Mouse (Mus musculus) liver, embryonic 14.5 days (tissue): ENCODE results near the gene Lrrtm4. TPM values are rescaled to one million over a fixed set of nuclear protein-coding genes. Genes with fewer than 3 reads are reported as not detected.

Experiments
- ATAC-seq: fragments of 200-750 bp; cut with Nextera tagmentation; 2 replicates; pipeline ENCODE4 v1.8.0; 2017; ENCODE audit warnings: moderate number of reproducible peaks, mild to moderate bottlenecking, moderate library complexity; ENCODE audit not compliant: insufficient read depth
- DNase-seq, 3 experiments: peaks; one replicate each; pipeline ENCODE4 v3.0.0-alpha.2; 2012 to 2013; ENCODE audit warnings: low read depth in 3 of 3, low spot score in 3 of 3
- H3K27ac ChIP-seq: fragments of 300-500 bp; sonication (generic); 2 replicates; pipeline ENCODE4 v1.5.1; 2014; ENCODE audit warnings: moderate library complexity, mild to moderate bottlenecking, control low read depth, inconsistent platforms
- H3K27me3 ChIP-seq: fragments of 300-500 bp; sonication (generic); 2 replicates; pipeline ENCODE4 v1.6.1; 2014; ENCODE audit warnings: mild to moderate bottlenecking, low read length, moderate library complexity; ENCODE audit not compliant: control insufficient read depth, insufficient read depth
- H3K36me3 ChIP-seq: fragments of 300-500 bp; sonication (generic); replicated peaks from 2 replicates; pipeline ENCODE4 v1.6.1; 2014; ENCODE audit warnings: low read depth; ENCODE audit not compliant: control insufficient read depth, insufficient read depth
- H3K4me1 ChIP-seq, 2 experiments: fragments of 200-500 bp in 1 of 2; fragments of 300-500 bp in 1 of 2; sonication (generic) in 1 of 2; replicated peaks; 2 replicates each; pipeline ENCODE4 v1.6.1; 2012 to 2014; ENCODE audit warnings: antibody characterized with exemption in 1 of 2, inconsistent platforms in 1 of 2, low read length in 1 of 2; ENCODE audit not compliant: control insufficient read depth in 2 of 2, insufficient read depth in 2 of 2
- H3K4me2 ChIP-seq: fragments of 300-500 bp; sonication (generic); 2 replicates; pipeline ENCODE4 v1.6.1; 2014; ENCODE audit warnings: low read depth, mild to moderate bottlenecking, control low read depth, moderate library complexity
- H3K4me3 ChIP-seq, 2 experiments: fragments of 200-500 bp in 1 of 2; fragments of 300-500 bp in 1 of 2; sonication (generic) in 1 of 2; 2 replicates each; pipeline ENCODE4 v1.5.1; 2012 to 2014; ENCODE audit warnings: low read depth in 2 of 2, low read length in 2 of 2, mild to moderate bottlenecking in 2 of 2, control low read depth in 1 of 2, inconsistent platforms in 1 of 2, moderate library complexity in 1 of 2; ENCODE audit not compliant: insufficient read depth in 1 of 2
- H3K9ac ChIP-seq: fragments of 300-500 bp; sonication (generic); replicated peaks from 2 replicates; pipeline ENCODE4 v1.6.1; 2014; ENCODE audit warnings: mild to moderate bottlenecking, control low read depth, moderate library complexity
- H3K9me3 ChIP-seq: fragments of 300-500 bp; sonication (generic); 2 replicates; pipeline ENCODE4 v1.6.1; 2016; ENCODE audit warnings: low read length, mixed read lengths; ENCODE audit not compliant: control insufficient read depth
- CTCF ChIP-seq: IDR thresholded peaks from 2 replicates; pipeline ENCODE4 v1.5.1; 2016; ENCODE audit warnings: antibody characterized with exemption, low read depth, control low read depth
- EP300 ChIP-seq: IDR thresholded peaks from 2 replicates; pipeline ENCODE4 v1.6.1; 2016; ENCODE audit warnings: antibody characterized with exemption, low read depth
- WGBS: fragments of 180-500 bp; shearing (Covaris S2); extraction: QIAGEN DNeasy Blood & Tissue Kit; methylation state at CpG from one replicate; pipeline ENCODE4 v1.1.7; 2014; ENCODE audit not compliant: insufficient replicate concordance; 5-methylcytosine and 5-hydroxymethylcytosine counted together
- polyA plus RNA-seq, 2 experiments: library from polyadenylated mRNA; depleted of rRNA in 1 of 2; stranded (reverse) in 1 of 2; unstranded in 1 of 2; fragments of >200 nt; fragmentation: Nextera tagmentation in 1 of 2; extraction: Ambion mirVana in 1 of 2; gene quantifications; 2 replicates each; pipeline versions ENCODE4 v1.2.1 to v1.2.3; 2012 to 2014

The Lrrtm4 gene
- polyA plus RNA-seq, 2 experiments: 0.03 TPM; not detected in 1

DNA sequence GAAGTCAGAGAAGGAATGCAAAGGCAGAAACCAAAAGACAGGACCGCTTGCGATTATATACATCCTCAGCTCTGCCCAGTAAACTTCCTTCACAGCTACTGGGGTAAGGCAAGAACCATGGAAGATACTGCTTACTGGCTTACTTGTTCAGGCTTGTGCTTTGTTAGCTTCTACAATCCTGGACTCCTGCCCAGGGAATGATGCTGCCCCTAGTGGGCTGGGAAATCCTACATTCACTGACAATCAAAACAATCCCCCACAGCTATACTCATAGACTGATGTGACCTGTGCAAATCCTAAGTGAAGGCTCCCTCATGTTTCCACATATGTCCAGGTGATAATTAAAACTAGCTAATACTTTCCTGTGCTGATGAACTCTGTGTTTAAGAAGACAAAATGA lies 534.7 kb downstream of the Lrrtm4 start:
- WGBS: 75% methylated on average over 2 of the region's 2 CpGs
- H3K9me3 ChIP-seq: no peaks in the 10 kb centered on the region
- no peak for ATAC-seq

DNA sequence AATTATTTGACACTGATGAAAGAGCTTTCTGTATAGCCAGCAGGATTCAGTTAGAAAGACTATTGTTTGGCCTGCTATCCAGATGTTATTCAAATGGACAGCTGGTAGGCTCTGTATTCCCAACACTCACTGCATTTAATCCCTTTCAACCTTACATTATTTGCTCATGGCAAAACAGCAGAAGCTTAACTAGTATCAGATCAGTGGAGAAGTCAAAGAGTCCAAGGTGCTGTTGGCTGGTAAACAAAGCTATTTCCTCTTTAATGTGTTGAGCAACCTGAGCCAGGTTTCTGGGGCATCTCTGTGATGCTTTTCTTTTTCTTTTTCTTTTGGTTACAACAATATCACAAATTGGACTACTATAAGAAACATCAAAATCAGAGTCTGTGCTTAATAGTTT lies 536.3 kb downstream of the Lrrtm4 start:
- Histone ChIP-seq H3K4me2 (no peak overlapping the region), H3K36me3 (no peaks in the 10 kb centered on the region), H3K27ac (no peak overlapping the region), H3K9ac (no peak overlapping the region), H3K9me3 (no peaks in the 10 kb centered on the region), H3K4me3 (no peak overlapping the region), H3K4me1 (0 out of 4 replicates have a peak, but pooled peaks cover 0 to 2% of the 10 kb centered on the region in 2 experiments), H3K27me3 (no peaks in the 10 kb centered on the region)
- ATAC-seq (peak; percentile 41; the same call in 1 of the 2 replicates), DNase-seq (peak in 1 of 3 experiments; percentile 3)
- TF ChIP-seq EP300 (no peak), CTCF (no peak)

More for the DNA sequence above, 534.7 kb downstream of the Lrrtm4 start:
- Histone ChIP-seq H3K4me1 (0 out of 4 replicates have a peak, but pooled peaks cover 0 to 2% of the 10 kb centered on the region in 2 experiments), H3K36me3 (no peaks in the 10 kb centered on the region), H3K27me3 (no peaks in the 10 kb centered on the region), H3K27ac (no peak overlapping the region), H3K4me3 (no peak overlapping the region), H3K4me2 (no peak overlapping the region), H3K9ac (no peak overlapping the region)
- no peak for DNase-seq
- TF ChIP-seq EP300 (no peak), CTCF (no peak)

DNA sequence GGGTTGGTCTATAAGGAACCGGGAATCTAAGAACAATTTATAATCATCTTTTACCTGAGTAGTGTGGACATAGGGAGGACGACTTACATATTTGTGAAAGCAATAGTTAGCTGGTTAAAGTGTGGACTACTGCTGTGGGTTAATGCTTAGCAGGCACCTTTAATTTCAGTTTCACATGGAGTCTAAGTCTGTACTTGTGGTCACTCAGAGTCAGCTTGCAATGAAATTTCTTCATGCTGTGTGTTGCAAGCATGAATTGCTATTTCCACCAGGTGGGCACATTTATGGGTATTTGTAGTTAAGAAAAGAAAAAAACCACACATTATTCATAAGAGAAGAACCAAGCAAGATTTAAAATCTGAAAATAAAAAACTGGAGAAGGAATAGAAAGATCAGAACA lies 558.5 kb downstream of the Lrrtm4 start:
- H3K27ac ChIP-seq: no peak overlapping the region
- H3K9ac ChIP-seq: no peak overlapping the region
- ATAC-seq (no peak), DNase-seq (no peak)
- no peaks in the 10 kb centered on the region for H3K9me3 ChIP-seq
- 65% methylated on average over 2 of the region's 2 CpGs for WGBS
- TF ChIP-seq CTCF (no peak), EP300 (no peak)
- no peak overlapping the region for H3K4me3 ChIP-seq
- no peaks in the 10 kb centered on the region for H3K27me3 ChIP-seq
- H3K4me1 ChIP-seq: no peaks in the 10 kb centered on the region
- H3K36me3 ChIP-seq: no peaks in the 10 kb centered on the region
- H3K4me2 ChIP-seq: no peak overlapping the region

DNA sequence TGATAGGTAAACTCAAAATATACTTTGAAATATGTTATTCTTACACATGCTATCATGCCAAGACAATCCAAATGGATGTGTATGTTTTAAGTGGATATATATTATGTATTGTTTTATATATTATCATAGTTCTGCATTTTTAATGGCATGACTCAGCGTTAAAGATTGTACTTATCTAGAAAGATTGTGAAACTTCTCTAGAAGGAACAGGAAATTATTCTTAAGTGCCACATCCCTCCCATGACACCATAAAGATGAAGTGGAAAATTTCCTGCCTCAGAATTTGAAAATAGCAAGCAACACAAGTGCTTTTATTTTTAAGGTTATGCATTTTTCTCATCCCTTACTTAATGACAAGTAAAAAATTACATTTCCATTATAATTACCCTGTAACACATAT lies 563.5 kb downstream of the Lrrtm4 start:
- H3K9me3 ChIP-seq: no peaks in the 10 kb centered on the region
- ATAC-seq: no peak
- H3K27ac ChIP-seq: no peak overlapping the region
- no peaks in the 10 kb centered on the region for H3K36me3 ChIP-seq
- no peak overlapping the region for H3K9ac ChIP-seq
- WGBS: 39% methylated on average over 1 of the region's 1 CpGs
- H3K4me3 ChIP-seq: no peak overlapping the region
- TF ChIP-seq CTCF (no peak), EP300 (no peak)
- no peaks in the 10 kb centered on the region for H3K4me1 ChIP-seq
- no peak overlapping the region for H3K4me2 ChIP-seq
- no peak for DNase-seq
- no peaks in the 10 kb centered on the region for H3K27me3 ChIP-seq

DNA sequence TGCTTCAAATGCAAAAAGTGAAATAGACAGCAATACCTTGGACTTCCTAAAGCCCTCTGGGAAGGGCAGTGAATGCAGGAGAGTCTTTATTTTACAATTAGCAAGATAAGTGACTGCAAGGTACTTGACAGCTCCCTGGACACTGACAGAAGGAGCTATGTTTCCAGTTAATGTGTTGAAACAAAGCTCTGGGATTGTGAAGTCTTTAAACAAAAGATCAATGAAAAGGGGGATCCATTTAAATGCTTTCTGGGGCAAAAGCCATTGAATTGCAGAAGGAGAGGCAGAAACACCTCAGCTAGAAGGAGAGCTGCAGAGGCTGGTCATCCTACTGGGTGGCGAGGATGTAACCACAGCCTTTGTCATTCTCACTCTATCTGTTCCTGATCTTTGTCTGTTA lies 571.1 kb downstream of the Lrrtm4 start:
- 29% methylated on average over 1 of the region's 1 CpGs for WGBS
- Histone ChIP-seq H3K4me2 (no peak overlapping the region), H3K4me3 (no peak overlapping the region), H3K27me3 (no peaks in the 10 kb centered on the region), H3K9ac (no peak overlapping the region), H3K27ac (no peak overlapping the region), H3K9me3 (no peaks in the 10 kb centered on the region), H3K36me3 (no peaks in the 10 kb centered on the region), H3K4me1 (no peaks in the 10 kb centered on the region)
- DNase-seq: no peak
- no peak for ATAC-seq
- no peak for TF ChIP-seq EP300
- no peak for TF ChIP-seq CTCF
